Mouse (Mus musculus): ENCODE results near the gene Nrm.
A peak's percentile ranks its signal among the peaks of the same experiment; 100 is the strongest.

The Nrm gene

DNA sequence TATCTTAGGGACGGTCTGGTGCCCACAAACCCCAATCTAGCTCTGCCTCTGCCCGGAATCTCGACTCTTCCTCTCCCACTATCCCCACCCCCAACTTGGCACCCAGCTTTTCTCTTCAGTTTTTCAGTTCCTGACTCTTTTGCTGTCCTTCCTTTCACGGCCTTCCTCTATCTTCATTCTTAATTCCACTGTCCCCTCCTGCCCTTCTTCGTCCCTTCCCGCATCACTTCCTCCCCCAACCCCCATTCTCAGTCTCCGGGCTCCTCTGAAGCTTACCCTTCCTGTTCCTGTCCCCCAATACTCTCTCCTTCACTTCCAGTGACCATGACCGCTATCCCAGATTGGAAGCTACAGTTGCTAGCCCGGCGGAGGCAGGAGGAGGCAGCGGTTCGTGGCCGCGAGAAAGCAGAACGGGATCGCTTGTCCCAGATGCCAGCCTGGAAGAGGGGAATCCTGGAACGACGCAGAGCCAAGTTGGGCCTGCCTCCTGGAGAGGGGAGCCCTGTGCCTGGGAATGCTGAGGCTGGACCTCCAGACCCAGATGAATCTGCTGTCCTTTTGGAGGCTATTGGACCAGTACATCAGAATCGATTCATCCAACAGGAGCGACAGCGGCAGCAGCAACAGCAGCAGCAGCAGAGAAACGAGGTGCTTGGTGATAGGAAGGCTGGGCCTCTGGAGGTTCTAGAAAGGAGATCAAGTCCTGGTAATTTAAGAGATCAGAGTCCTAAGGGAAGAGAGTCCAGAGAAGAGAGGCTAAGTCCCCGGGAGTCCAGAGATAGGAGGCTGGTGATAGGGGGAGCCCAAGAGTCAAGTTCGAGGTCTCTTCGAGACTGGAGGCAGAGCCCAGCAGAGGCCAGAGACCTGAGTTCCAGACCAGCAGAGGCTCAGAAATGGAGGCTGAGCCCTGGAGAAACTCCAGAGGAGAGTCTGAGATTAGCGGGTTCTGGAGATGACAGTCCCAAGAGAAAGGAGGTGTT lies 6.1 kb downstream of the Nrm start:
- peak; percentile 86 for DNase-seq (ENCODE audit: low read depth)

DNA sequence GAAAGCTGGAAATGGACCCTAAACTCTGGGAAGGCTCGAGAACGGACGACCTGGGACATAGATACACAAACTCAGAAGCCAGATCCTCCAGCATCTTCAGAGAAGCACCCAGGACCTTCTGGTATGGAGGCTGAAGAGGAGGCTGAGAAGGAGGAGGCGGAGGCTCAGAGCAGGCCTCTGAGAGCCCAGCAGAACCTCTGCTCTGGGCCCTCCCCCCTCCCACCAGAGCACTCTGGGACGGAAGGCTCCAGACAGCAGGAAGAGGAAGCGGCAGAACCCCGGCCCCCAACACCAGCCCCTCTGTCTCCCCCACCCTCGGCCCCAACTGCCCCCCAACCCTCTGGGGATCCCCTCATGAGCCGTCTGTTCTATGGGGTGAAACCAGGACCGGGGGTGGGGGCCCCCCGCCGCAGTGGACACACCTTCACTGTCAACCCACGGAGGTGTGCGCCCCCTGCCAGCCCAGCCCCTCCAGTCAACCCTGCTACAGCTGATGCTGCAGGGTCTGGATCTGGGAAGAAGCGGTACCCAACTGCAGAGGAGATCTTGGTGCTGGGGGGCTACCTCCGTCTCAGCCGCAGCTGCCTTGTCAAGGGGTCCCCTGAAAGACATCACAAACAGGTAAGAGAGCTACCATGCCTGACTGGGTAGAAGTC lies 7.2 kb downstream of the Nrm start:
- peak; percentile 70 for DNase-seq (ENCODE audit: low read depth)

DNA sequence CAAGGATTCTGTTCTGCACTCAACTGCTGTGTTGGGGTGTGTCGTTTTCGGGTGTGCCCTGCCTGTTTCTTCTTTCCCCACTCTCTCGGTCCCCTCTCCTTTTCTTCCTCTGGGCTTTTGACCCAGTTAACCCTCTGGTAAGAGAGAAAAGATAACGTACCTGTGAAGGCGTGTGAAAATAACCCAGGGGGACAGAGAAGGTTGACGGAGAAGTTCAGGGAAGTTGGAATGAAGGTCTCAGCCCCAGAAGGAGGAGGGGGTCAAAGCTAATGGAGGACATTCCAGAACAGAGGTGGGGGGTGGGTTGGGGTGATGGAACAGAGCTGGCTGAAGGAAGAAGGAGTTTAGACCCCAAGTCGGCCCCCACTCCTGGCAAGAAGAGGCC lies 7.8 kb downstream of the Nrm start:
- DNase-seq (ENCODE audit: low read depth) = no peak

DNA sequence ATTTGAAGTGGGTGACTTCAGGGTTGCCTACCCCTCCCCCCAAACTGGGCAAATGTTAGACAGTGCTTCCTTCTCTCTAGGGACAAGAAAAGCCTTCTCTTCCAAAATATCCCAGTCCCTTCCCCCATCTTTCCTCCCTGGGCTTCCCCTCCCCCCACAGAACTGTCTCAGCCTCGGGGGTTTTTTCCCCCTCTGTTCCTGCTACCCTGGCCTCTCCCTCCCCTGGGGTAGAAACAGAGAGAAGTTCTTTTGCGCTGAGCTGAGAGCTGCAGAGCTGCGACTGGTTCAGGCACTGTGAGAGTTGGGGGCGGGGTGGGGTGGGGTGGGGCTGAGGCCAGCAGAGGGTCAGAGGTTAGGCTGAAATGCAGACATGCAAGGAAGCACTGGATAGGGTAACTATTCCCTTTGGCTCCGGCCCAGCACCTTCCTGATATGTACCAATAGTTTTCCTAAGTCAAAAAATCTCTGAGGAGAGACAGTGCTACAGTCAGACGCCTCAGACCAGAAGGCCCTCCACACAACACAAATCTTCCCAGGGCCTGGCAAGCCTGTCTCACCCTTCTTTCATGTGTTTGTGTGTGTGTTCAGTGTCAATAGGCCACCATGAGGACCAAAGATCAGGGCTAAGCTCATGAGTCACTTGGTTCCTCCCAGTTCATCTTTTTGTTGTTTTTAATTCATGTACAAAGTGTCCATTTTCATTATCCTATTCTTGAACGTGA lies 8.4 kb downstream of the Nrm start:
- DNase-seq (ENCODE audit: low read depth) = peak; percentile 79

DNA sequence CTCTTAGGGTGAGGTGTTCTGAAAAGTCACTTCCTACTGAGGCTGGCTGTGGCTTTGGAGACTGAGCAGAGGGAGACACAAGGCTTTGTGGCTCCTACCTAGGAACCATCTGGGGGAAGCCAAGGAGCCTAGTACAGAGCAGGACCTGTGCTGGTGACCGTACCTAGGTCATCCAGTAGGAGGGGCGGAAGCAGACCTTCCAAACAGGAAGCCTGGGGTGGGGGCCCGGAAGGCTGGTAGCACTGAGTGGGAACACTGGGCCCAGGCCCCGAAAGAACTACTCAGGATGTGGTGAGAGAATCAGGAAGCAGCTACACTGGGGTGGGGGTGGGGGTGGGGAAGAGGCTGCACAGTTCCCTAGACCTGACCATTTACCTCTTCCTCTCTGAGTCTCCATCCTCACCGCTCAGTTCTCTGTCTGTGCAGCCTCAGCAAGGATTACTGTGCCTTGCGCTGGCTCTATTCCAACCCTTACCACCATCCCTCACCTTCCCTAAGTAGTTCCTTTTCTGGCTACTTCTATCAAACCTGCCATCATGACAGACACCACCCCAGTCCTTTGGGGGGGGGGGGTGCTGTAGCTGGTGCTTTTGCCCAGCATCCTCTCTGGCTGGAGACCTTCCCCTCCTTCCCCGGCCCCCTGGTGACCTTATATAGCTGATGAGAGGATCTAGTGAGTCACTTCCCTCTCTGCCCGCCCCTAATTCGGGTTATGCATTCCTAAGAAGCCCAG lies 9.2 kb downstream of the Nrm start:
- DNase-seq (ENCODE audit: low read depth) = peak; percentile 100

DNA sequence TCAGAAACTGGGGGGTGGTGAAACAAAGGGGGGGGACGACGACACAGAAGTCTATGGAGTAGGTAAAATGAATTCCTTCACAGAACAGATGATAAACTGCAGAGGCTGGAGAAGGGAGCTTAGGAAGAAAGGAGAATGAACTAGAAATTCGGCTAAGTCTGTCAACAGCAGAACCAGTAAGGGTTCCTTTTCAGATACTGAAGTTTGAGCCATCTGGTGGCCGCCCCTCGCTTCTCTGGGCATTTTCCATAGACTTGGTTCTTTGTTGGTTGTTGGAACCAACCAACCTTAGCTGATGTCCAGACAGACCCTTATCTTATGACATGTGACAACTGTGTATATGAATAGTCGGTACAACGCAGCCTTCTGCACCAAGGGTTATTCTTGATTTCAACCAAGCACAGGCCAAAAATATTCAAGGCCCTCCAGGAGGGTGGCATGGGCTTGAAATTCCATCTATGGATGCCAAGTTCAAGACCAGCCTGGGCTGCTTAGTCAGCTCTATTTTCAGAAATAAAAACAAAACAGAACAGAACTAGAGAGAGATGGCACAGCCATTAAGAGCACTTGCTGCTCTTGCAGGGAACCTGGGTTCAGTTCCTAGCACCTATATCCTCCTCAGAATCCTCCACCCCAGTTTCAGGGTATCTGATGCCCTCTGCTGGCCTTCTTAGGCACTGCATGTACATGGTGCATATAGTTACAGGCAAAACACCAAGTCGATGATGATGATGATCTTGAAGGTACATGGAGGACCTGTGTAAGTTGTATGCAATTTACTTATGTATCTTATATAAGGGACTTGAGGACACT lies 10.0 kb downstream of the Nrm start:
- peak; percentile 75 for DNase-seq (ENCODE audit: low read depth)

DNA sequence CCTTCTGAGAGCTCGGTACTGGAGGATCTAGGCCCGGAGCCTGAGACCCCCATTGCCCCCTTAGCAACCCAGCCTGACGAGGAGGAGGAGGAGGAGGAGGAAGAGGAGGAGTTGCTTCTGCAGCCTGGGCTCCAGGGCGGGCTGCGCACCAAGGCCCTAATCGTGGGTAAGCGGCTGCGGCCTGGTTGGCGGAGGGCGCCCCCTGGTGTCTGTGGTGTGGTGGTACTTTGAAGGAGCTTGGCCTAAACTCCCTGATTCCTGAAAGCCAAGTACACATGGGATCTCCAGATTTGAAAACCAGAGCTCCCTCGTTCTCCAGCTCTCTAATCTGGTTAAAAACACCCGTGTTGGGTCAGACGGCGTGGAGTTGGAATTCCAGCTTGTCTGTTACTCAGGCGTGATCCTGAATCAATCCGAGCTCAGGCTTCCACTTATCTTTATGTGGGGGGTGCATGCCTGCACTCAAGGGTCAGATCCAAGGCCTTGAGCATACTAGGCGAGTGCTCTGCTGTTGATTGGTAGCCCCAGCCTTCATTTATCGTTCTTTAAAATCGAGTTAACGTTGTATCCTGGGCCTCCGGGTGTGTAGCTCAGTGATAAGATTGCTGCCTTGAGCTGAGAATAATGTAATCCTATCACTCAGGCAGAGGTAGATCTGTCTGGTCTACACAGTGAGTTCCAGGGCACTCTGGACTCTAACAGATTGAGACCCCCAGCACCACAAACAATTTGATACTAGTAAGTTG lies 12.8 kb downstream of the Nrm start:
- DNase-seq (ENCODE audit: low read depth) = peak; percentile 84

DNA sequence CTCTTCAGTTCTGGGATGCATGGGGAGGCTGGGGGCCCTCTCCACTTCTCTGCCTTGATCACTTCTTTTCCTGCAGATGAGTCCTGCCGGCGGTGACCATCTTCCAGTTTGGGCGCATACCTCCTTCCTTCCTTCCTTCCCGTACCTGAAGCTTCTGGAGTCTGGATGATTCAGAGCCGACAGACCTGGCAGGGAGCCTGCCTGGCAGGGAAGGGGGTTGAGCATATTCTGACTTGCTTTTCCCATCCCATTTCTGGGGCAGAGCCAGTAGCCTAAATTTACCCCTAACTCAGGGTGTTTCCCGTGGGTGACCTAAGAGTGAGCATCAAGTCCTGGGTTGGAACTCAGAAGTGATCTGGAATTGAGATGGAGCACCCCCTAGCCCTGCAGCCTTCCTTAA lies 13.6 kb downstream of the Nrm start:
- no peak for DNase-seq (ENCODE audit: low read depth)

DNA sequence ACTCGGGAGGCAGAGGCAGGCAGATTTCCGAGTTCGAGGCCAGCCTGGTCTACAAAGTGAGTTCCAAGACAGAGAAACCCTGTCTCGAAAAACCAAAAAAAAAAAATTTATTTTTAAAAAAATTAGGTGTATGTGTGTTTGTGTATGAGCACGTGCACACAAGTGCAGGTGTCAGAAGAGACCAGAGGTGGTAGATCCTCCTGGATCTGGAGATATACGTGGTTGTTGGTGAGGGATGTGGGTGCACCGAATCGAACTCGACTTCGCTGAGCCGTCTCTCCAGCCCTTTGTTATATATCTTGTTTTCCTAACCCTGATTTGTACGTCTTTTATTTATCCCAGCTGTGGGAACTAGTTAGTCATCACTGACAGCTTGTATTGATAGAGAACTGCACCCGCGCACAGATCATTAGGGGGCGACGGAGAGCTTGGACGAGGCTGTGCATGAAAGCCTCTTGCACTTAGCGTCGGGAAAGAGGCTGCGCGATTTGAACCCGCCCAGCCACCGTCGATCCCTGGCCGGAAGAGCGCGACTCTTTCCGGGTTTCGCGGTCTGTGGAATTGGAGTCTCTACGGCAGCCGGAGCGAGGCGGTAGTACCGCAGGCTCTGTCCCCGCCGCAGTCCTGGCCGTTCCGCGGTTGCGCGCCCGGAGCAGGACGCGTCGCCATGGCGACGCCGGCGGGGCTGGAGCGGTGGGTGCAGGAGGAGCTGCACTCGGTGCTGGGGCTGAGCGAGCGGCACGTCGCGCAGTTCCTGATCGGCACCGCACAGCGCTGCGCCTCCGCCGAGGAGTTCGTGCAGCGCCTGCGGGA lies 18.3 kb downstream of the Nrm start, which contains the start of gene Dhx16:
Gene Dhx16 (plus strand): TSS at position 575 of the 813 bp plus-strand sequence.
- peak; percentile 98 for DNase-seq (ENCODE audit: low read depth)

DNA sequence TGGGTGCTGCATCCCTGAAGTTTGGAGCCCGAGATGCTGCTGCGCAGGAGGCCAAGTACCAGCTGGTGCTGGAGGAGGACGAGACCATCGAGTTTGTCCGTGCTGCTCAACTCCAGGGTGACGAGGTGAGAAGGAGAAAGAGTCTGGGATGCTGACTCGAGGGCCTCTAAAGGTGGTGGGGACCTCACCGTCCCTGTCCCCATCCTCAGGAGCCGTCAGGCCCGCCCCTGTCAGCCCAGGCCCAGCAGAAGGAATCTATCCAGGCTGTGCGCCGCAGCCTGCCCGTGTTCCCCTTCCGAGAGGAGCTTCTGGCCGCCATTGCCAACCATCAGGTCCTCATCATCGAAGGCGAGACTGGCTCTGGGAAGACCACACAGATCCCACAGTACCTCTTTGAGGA lies 21.8 kb downstream of the Nrm start:
- no peak for DNase-seq (ENCODE audit: low read depth)

DNA sequence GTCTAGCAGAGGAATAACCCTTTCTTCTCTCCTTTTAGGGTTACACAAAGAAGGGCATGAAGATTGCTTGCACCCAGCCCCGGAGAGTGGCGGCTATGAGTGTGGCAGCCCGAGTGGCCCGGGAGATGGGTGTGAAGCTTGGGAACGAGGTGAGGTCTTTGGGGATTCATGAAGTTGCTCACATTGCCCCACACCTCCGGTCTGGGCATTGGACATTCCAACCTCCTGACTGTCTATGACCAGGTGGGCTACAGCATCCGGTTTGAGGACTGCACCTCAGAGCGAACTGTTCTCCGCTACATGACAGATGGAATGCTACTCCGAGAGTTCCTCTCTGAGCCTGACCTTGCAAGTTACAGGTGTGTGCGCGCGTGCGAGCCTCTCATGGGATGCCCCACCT lies 22.7 kb downstream of the Nrm start:
- no peak for DNase-seq (ENCODE audit: low read depth)

DNA sequence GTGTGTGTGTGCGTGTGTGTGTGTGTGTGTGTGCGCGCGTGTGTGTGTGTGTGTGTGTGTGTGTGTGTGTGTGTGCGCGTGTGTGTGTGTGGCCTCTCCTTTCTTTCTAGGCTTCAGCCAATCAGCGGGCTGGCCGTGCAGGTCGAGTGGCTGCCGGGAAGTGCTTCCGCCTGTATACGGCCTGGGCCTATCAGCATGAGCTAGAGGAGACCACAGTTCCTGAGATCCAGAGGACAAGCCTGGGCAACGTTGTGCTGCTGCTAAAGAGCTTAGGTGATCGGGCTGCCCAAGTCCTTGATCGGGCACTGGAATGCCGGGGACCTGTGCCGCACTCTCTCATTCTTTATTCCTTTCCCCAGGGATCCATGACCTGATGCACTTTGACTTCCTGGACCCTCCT lies 26.6 kb downstream of the Nrm start:
- no peak for DNase-seq (ENCODE audit: low read depth)

DNA sequence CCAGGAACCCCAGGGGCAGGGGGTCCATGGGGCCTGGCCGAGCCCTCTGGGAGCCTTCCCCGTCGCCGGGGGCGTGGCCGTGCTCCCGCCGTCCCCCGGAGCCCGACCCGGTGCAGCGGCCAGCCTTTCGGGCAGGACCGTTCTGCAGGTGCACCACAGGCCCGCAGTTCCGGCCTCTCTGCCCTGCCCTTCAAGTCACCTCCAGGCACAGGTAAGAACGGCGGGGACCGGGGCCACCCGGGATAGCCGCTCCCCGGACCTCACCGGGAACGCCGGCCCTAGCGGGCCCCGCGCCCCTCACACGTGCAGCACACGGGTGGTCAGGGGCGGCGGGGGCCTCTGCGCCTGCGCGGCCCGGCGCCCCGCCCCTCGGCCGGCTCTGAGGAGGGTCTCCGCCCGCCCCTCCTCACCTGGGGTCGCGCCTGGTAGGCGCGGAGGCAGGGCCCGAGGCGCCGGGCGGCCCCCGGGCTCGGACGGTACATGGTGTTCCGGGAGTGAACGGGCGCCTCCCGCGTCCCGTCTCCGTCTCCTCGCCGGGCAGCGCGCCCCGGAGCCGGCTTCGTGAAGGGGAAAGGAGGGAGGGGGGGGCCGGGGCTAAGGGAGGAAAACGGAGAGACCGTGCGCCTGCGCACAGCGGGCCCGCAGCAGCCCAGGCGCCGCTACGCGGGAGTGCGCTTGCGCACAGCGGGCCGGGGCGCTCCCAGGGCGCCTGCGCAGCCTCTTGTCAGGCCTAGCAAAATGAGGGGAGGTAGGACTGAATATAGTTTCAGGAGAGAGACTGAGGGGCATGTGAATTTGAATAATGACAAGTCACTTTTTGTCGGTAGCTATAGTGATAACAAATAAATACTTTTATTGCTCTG lies 35.9 kb downstream of the Nrm start, which contains the start of gene 2310061I04Rik:
Gene 2310061I04Rik (minus strand): TSS at position 651 of the 863 bp plus-strand sequence.
- peak; percentile 91 for DNase-seq (ENCODE audit: low read depth)

DNA sequence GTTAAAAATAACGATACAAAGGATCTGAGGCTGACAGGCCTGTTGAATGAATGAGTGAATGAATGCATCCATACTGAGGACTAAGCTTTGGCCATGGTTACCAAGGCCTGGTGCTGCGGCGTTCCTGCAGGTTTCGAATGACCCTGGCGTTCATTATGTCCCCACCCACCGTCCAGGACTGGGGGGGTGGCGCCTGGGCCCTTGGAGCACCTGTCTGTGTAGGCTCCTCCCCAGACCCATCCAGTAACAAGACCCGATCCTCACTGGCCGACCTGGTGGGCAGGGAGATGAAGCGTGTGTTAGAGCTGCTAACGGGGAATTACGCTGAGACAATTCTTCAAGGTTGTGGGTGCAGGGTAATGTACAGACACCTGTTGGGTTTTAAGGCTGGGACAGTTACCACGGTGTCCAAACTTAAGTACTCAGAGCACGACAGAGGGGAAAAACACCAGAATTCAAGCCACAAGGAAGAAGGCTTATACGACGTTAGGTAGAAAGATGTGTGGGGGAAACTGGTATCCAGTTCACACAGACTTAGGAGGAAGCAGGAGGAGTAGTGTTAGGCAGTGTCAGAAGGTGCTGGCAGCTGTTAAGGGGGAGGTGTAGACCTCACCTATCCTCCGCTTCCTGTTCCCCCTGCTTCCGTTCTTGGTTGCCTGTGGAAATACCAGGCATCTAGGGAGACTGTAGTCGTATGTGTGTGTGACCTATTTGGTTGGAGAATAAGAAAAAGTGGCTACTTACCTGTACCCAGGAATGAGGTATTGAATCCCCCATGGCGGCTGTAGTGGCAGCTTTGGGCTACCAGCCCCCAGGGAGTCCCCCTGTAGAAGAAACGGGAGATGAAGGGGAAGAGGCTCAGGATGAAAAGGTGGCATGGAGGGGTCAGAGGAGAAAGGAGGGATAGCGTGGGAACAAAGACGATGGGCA lies 36.8 kb downstream of the Nrm start:
- DNase-seq (ENCODE audit: low read depth) = no peak

DNA sequence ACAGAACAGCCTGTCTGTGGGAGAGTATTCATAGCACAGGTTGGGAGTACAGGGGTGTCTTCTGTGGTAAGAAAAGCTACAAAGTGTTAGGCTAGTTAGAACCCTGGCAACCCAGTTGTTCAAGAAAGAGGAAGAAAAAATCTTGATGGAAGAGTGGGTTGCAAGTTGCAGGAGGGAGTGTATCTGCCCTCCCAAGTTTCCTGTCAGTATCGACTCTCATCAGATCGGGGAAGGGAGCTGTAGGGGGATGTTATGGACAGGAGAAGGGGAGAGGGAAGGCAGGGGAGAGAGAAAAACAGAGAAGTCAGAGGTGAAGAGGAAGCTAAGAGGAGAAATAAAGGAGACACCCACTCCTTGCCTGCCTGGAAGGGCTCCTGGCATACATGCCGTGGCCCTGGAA lies 39.5 kb downstream of the Nrm start:
- no peak for DNase-seq (ENCODE audit: low read depth)

DNA sequence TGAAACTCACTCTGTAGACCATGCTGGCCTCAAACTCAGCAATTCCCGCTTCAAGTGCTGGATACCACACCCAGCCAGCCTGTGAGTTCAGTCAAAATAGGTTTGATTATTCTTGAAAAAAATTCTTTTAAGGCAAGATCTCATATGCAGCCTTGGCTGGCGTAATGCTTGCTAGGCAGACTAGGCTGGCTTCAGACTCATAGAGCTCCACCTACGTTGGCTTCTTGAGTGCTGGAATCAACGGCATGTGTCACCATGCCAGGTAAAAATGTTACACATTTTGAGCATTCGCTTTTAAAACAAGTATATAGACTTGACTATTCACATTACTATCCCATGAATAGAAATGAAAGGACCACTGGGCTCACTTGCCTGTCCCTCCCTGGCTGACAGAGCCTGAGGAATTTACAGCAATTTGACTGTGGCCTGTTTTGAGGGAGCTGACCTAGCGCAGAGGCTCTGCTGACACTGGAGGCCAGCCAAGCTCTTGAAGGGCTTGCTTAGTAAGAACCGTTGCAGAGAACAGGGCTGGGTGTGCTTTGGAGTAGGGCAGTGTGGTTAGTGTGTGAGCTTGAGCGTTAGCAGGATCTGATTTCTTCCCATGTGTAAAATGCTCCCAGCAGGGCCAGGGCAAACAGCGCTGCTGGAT lies 42.3 kb downstream of the Nrm start:
- DNase-seq (ENCODE audit: low read depth) = peak; percentile 65

DNA sequence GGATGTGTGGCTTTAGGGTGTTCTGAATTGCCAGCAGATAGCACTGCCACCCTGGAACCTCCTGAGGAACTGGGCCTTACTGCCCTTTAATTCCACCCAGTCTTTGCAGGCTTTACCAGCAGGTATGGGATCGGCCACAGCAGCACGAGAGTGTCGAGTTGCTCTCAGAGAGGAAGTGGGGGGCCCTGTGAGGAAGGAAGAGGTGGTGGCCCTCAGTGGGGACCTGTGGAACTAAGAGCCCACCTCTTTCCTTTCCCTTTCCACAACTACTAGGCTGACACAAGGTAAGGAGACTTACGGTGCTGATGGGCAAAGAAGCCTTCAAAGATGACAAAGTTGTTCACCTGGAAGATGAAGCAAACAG lies 42.9 kb downstream of the Nrm start:
- no peak for DNase-seq (ENCODE audit: low read depth)

Data from 416B (cell line).